Mouse (Mus musculus) heart, adult 11 months (tissue): Measurements from ENCODE around the gene Get4.

Experiments used
- DNase-seq: peaks from one replicate; pipeline ENCODE4 v3.0.0; 2022

The Get4 gene

GRCm38 (mm10) chr5:139252081-139252909, at the start of gene Get4:
Gene Get4 (plus strand): TSS chr5:139252324.
- DNase-seq = peak; percentile 100

DNA sequence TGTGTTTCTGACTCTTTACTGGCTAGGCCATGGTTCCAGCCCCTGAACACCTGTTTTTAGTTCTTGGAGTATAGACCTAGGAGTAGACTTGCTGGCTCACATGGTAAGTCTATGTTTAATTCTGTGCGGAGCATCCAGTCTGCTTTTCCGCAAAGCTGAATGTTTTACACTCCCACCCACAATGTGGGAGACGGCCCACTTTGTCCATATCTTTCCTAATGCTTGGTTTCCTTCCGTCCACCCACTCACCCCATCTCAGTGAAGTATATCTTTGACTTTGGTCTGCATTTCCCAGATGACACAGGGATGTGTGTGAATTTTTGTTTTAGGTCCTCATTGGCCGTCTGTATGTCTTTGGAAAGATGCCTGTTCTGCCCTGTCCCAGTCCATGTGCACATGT, 48.8 kb upstream of the Get4 start:
- no peak for DNase-seq

GRCm38 (mm10) chr5:139206081-139206480, 46.0 kb upstream of the Get4 start:
- DNase-seq = no peak

DNA sequence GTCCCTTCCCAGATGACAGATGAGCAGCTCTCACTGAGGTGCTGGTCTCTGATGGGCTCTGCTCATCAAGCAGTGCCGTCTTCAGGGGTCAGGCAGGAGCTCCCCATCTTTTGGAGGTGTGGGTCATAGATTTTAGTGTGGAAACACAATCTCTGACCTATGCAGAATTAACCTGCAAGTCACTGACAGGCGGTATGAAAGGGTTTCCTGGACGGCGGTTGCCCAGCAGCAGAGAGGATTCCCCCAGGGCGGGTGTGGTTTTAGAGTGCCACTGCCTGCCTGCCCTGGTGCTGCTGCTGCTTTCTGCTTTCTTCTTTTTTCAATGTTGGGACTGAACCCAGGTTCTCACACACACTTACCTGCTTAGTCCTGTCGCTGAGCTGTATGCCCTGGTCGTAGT, 45.6 kb upstream of the Get4 start:
- DNase-seq = no peak

DNA sequence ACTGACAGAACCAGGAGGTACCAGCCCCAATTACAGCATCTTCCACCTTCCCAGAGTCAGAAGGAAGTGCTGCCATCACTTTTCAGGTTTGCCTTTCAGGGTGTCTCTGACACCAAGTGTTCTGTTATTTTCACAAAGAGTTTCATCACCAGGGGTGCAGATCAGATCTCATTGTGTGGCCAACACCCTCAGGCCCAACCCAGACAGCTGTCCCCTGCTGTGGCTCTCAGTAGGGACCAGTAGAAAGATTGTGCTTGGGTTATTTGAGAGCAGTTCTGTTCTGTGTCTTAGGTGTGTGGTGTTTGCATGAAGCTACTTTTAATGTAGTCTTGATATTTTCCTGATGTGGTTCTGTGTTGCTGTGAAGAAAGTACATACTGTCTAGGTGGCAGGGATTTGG, 43.9 kb upstream of the Get4 start:
- no peak for DNase-seq

GRCm38 (mm10) chr5:139208871-139209684, 43.0 kb upstream of the Get4 start:
- no peak for DNase-seq

DNA sequence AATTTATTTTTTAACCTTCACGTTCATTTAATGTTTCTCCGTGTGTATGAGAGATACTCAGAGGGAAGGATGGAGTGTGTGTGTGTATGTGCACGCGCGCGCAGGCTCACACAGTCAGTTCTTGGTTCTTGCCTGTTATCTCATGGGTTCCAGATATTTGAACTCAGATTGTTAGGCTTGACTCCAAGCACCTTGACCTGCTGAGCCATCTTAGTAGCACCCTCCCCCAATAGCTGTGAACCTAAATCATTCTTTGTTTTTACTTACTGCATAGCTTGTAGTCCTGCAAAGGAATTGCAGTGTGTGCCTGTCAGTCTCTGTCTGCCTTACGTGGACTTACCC, 42.5 kb upstream of the Get4 start:
- no peak for DNase-seq

DNA sequence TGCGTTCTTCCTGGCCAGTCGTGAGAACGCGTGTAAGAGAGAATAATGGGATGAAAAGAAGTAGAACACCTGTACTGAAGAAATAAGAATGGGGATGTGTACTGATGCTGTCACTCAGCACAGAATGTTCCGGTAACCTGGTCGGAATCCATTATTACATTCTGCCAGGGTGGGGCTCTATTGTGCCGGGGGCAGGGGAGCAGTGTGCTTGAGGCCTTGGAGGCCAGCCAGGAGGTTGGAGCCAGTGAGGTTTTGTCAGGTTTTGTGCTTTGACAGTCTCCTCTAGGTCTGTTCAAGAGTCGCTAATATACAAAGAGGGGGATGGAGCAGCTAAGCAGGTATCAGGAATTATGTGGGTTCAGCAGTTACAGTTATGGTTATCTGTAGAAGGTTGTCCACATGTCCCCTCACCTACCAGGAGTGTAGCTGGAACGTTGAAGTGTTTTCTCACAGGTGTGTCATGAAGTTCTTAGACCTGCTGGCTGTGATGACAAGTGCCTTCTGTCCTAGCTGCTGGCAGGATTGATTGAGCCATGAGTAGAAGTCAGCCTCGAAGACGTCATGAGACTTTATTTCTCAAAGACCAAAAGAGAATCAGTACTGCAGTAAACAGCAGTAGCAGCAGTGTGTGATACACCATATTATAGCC, 40.3 kb upstream of the Get4 start:
- no peak for DNase-seq

GRCm38 (mm10) chr5:139214298-139214697, 37.8 kb upstream of the Get4 start:
- no peak for DNase-seq

- DNase-seq = no peak
Observed at GRCm38 (mm10) chr5:139215184-139215583, 36.9 kb upstream of the Get4 start.

GRCm38 (mm10) chr5:139216121-139216520, 36.0 kb upstream of the Get4 start:
- DNase-seq = no peak

DNA sequence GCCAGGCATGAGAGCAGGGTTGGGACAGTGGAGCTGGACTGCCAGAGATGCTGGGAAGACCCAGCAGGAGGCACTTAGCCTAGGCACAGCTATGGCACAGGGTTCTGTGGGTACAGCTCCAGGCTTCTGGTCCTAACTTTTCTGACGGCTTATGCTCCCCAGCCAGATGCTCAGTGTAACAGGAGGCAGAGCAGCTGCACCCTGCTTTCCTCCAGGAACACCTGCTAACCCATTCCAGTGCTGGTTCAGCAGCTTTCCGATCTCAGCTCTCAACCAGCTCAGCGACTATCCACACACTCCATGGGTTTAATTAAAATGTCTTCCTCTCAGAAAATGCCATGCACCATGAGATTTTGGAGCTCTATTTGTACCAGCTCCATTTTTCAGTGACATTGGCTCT, 35.4 kb upstream of the Get4 start:
- no peak for DNase-seq

- peak; percentile 91 for DNase-seq
Observed at GRCm38 (mm10) chr5:139220006-139220515, 32.1 kb upstream of the Get4 start.

- DNase-seq = peak; percentile 99
Observed at GRCm38 (mm10) chr5:139220610-139221009, 31.5 kb upstream of the Get4 start.

GRCm38 (mm10) chr5:139223331-139223730, 28.8 kb upstream of the Get4 start:
- no peak for DNase-seq

DNA sequence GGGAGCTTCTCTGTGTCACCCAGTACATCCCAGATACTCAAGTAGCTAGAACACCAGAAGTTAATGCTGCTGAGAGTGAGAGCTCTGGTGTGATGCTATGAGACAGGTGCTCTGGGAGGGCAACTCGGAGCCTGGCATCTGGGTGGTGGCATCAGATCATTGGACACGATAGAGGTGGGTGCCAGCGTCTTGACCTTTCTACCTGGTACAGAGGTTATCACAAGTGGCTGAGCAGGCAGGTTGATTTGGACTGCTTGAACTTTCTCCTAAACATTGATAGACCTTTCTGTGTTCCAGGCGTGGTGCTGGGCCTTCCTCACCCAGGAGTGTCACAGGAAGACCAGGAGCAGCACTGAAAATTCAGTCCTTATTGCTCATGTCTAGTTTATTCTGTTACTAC, 24.9 kb upstream of the Get4 start:
- no peak for DNase-seq

DNA sequence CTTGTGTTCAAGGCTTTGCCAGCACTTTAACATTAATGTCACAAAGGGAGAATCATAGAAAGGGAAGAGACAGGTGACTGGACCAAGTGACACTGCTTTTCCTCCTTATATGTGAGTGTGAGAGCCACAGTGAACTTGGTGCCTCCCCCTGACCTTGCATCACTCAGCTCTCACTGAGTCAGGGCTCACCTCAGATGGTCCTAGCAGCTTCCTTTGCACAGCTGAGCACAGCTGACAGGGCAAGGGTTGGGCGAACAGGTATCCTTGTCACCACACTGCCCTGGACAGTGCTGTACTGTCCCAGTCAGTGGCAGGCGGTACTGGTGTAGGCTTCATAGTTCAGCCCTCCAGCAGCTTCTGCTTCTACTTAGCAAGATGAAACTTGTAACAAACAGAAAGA, 24.5 kb upstream of the Get4 start:
- DNase-seq = no peak

DNA sequence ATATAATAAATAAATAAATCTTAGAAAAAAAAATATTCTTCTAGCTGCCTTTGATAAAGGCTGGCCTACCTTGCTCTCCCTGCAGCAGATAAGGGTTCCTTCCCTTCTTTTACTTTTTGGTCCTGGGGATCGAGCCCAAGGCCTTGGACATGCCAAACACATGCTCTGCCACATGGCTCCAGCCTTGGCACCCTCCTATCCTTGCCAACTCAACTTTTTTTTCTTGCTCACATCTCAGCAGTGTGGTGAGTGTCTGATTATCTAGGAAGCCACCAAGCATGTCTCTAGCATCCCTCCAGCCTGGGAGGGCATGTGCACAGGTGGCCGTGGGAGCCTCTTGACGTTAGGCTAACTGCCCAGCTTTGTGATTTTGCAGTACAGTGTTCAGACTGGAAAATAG, 23.8 kb upstream of the Get4 start:
- no peak for DNase-seq

DNA sequence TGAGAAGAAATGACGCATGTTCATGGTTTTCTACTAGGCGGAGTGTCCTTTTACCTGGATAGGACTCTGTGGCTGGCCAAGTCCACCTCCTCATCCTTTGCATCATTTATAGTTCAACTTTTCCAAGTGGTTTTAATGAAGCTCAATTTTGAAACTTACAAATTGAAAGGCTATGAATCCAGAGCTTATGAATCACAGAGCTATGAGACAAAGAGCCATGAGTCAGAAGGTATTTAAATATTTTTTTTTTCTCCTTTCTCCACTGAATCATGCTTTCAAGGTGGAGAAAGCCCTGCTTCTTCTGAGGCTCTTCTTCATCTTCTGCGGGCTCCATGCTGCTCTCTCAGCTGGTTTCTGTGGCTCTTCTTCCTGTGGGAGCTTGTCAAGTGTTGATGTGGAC, 22.4 kb upstream of the Get4 start:
- DNase-seq = no peak

- DNase-seq = no peak
Observed at GRCm38 (mm10) chr5:139232083-139232482, 20.0 kb upstream of the Get4 start.

GRCm38 (mm10) chr5:139234423-139234822, 17.7 kb upstream of the Get4 start:
- no peak for DNase-seq

DNA sequence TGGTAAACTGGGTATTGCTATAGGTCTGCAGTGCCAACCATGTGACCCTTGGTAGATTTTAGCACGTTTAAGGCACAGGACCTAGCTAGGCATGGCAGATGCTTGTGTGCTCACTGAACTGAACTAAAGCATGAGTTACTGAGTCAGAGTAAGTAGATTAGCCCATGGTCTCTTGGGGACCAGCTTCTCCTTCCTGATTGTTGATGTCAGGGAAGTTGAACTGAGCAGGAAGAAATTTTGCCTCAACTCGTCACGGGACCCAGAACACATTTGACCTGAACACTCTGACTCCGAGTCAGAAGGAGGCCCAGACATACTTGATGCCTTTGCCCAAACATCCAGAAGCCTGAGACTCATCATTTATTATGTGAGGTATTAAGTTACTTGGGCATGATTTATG, 14.7 kb upstream of the Get4 start:
- DNase-seq = no peak

GRCm38 (mm10) chr5:139241022-139241761, 10.9 kb upstream of the Get4 start:
- no peak for DNase-seq
